Mouse (Mus musculus) MEL (cell line): ENCODE data around the gene Gm12569. TPM values are rescaled to one million over a fixed set of nuclear protein-coding genes. Genes with fewer than 3 reads are reported as not detected.

ENCODE experiments used
- DNase-seq: peaks from one replicate; pipeline ENCODE4 v3.0.0; 2011; ENCODE audit warnings: low read depth, low spot score
- H3K27ac ChIP-seq: 2 replicates; pipeline ENCODE4 v1.5.1; 2012; ENCODE audit warnings: low read depth, mild to moderate bottlenecking, control low read depth, low read length, moderate library complexity; ENCODE audit not compliant: control insufficient read depth
- H3K27me3 ChIP-seq, 2 experiments: fragments of 150-350 bp in 1 of 2; sonication (generic) in 1 of 2; 2 replicates each; pipeline ENCODE4 v1.6.1; 2012; ENCODE audit warnings: low read length in 2 of 2, mild to moderate bottlenecking in 2 of 2, improper control_type of control experiment in 1 of 2, moderate library complexity in 1 of 2; ENCODE audit not compliant: insufficient read depth in 2 of 2, control insufficient read depth in 1 of 2
- H3K36me3 ChIP-seq, 2 experiments: 2 replicates each; pipeline ENCODE4 v1.6.1; 2012 to 2014; ENCODE audit warnings: low read length in 2 of 2, improper control_type of control experiment in 1 of 2, inconsistent platforms in 1 of 2, mild to moderate bottlenecking in 1 of 2; ENCODE audit not compliant: insufficient read depth in 2 of 2, control insufficient read depth in 1 of 2
- H3K4me1 ChIP-seq, 2 experiments: fragments of 150-350 bp in 1 of 2; sonication (generic) in 1 of 2; 2 replicates each; pipeline ENCODE4 v1.6.1; 2012; ENCODE audit warnings: low read length in 2 of 2, improper control_type of control experiment in 1 of 2, mild to moderate bottlenecking in 1 of 2; ENCODE audit not compliant: insufficient read depth in 2 of 2, control insufficient read depth in 1 of 2
- H3K4me3 ChIP-seq, 2 experiments: fragments of 150-350 bp in 1 of 2; sonication (generic) in 1 of 2; 2 replicates each; pipeline ENCODE4 v1.5.1; 2012; ENCODE audit warnings: low read depth in 2 of 2, low read length in 2 of 2, mild to moderate bottlenecking in 2 of 2, moderate library complexity in 2 of 2, control low read depth in 1 of 2, improper control_type of control experiment in 1 of 2; ENCODE audit not compliant: control insufficient read depth in 1 of 2, insufficient read depth in 1 of 2
- H3K79me2 ChIP-seq: 2 replicates; pipeline ENCODE4 v1.6.1; 2012; ENCODE audit warnings: mild to moderate bottlenecking, low read length, moderate library complexity; ENCODE audit not compliant: control insufficient read depth, poor library complexity, insufficient read depth
- H3K9ac ChIP-seq: 2 replicates; pipeline ENCODE4 v1.6.1; 2012; ENCODE audit warnings: low read depth, mild to moderate bottlenecking, control low read depth, low read length, moderate library complexity; ENCODE audit not compliant: control insufficient read depth, poor library complexity, severe bottlenecking
- H3K9me3 ChIP-seq: fragments of 150-350 bp; sonication (generic); replicated peaks from 2 replicates; pipeline ENCODE4 v1.6.1; 2012; ENCODE audit warnings: mild to moderate bottlenecking, low read length, improper control_type of control experiment, moderate library complexity; ENCODE audit not compliant: insufficient read depth
- CTCF ChIP-seq, 3 experiments: IDR thresholded peaks in 2 of 3; conservative IDR thresholded peaks in 1 of 3; 2 replicates each; pipeline ENCODE4 v1.5.1; 2011 to 2012; ENCODE audit warnings: low read length in 3 of 3, low read depth in 2 of 3, mild to moderate bottlenecking in 2 of 3, improper control_type of control experiment in 1 of 3, inconsistent platforms in 1 of 3, mixed read lengths in 1 of 3, moderate library complexity in 1 of 3; ENCODE audit not compliant: control insufficient read depth in 1 of 3, insufficient read depth in 1 of 3, poor library complexity in 1 of 3, severe bottlenecking in 1 of 3
- E2F4 ChIP-seq: IDR thresholded peaks from 2 replicates; pipeline ENCODE4 v1.6.1; 2011; ENCODE audit warnings: low read depth, low read length, improper control_type of control experiment, borderline replicate concordance
- ETS1 ChIP-seq: IDR thresholded peaks from 2 replicates; pipeline ENCODE4 v1.6.1; 2012; ENCODE audit warnings: low read depth, mild to moderate bottlenecking, inconsistent platforms, low read length, improper control_type of control experiment, moderate library complexity
- GATA1 ChIP-seq: IDR thresholded peaks from 2 replicates; pipeline ENCODE4 v1.6.1; 2011; ENCODE audit warnings: low read depth, low read length, improper control_type of control experiment
- HCFC1 ChIP-seq: IDR thresholded peaks from 2 replicates; pipeline ENCODE4 v1.6.1; 2012; ENCODE audit warnings: low read depth, mild to moderate bottlenecking, inconsistent platforms, low read length, improper control_type of control experiment, moderate library complexity
- KAT2A ChIP-seq: conservative IDR thresholded peaks from 2 replicates; pipeline ENCODE4 v1.6.1; 2012; ENCODE audit warnings: low read depth, low read length, improper control_type of control experiment, inconsistent platforms
- MAZ ChIP-seq: IDR thresholded peaks from 2 replicates; pipeline ENCODE4 v1.6.1; 2012; ENCODE audit warnings: low read depth, mild to moderate bottlenecking, inconsistent platforms, low read length, improper control_type of control experiment
- MXI1 ChIP-seq: IDR thresholded peaks from 2 replicates; pipeline ENCODE4 v1.6.1; 2011; ENCODE audit warnings: mild to moderate bottlenecking, low read depth, low read length, improper control_type of control experiment
- MYB ChIP-seq: IDR thresholded peaks from 2 replicates; pipeline ENCODE4 v1.6.1; 2011; ENCODE audit warnings: mild to moderate bottlenecking, low read depth, low read length, improper control_type of control experiment
- POLR2A ChIP-seq, 2 experiments: IDR thresholded peaks; 2 replicates each; pipeline ENCODE4 v1.6.1; 2011 to 2012; ENCODE audit warnings: low read length in 2 of 2, mild to moderate bottlenecking in 2 of 2, control low read depth in 1 of 2, improper control_type of control experiment in 1 of 2, low read depth in 1 of 2, moderate library complexity in 1 of 2; ENCODE audit not compliant: control insufficient read depth in 1 of 2, insufficient read depth in 1 of 2, poor library complexity in 1 of 2
- POLR2AphosphoS2 ChIP-seq: IDR thresholded peaks from 2 replicates; pipeline ENCODE4 v1.6.1; 2011; ENCODE audit warnings: low read length, improper control_type of control experiment
- RCOR1 ChIP-seq: IDR thresholded peaks from 2 replicates; pipeline ENCODE4 v1.6.1; 2012; ENCODE audit warnings: low read depth, mild to moderate bottlenecking, inconsistent platforms, low read length, improper control_type of control experiment
- SIN3A ChIP-seq: IDR thresholded peaks from 2 replicates; pipeline ENCODE4 v1.6.1; 2012; ENCODE audit warnings: low read length, improper control_type of control experiment, inconsistent platforms
- TAL1 ChIP-seq: IDR thresholded peaks from 2 replicates; pipeline ENCODE4 v1.6.1; 2012; ENCODE audit warnings: mild to moderate bottlenecking, inconsistent platforms, low read length, moderate library complexity, mixed read lengths
- TBP ChIP-seq: IDR thresholded peaks from 2 replicates; pipeline ENCODE4 v1.8.0; 2011; ENCODE audit warnings: low read depth, low read length, improper control_type of control experiment
- USF1 ChIP-seq: IDR thresholded peaks from 2 replicates; pipeline ENCODE4 v1.6.1; 2014; ENCODE audit warnings: low read depth, mild to moderate bottlenecking, inconsistent platforms, low read length, improper control_type of control experiment, moderate library complexity
- ZMIZ1 ChIP-seq: IDR thresholded peaks from 2 replicates; pipeline ENCODE4 v1.6.1; 2012; ENCODE audit warnings: low read depth, mild to moderate bottlenecking, inconsistent platforms, low read length, improper control_type of control experiment, moderate library complexity
- polyA plus RNA-seq, 2 experiments: library from polyadenylated mRNA; stranded (reverse) in 1 of 2; unstranded in 1 of 2; fragments of >175 nt in 1 of 2; fragments of >200 nt in 1 of 2; gene quantifications; 2 replicates each; pipeline versions ENCODE4 v1.2.1 to v1.2.4; 2012; ENCODE audit warnings: low replicate concordance in 2 of 2, low read depth in 1 of 2; ENCODE audit not compliant: insufficient read length in 2 of 2, insufficient read depth in 1 of 2, missing spikeins in 1 of 2
- total RNA-seq: library from RNA; depleted of rRNA; stranded (reverse); fragments of 300-350 nt; gene quantifications from 2 replicates; pipeline ENCODE4 v1.2.3, GENCODE M21; 2012

Gene Gm12569
- total and polyA plus RNA-seq, 3 experiments: not detected

GRCm38 (mm10) chr11:51211426-51211825 is 8.8 kb upstream of the Gm12569 start:
- no peak overlapping the region for H3K27ac ChIP-seq
- no peaks in the 10 kb centered on the region for H3K4me1 ChIP-seq
- no peak for DNase-seq
- H3K36me3 ChIP-seq: no peaks in the 10 kb centered on the region
- no peaks in the 10 kb centered on the region for H3K9me3 ChIP-seq
- no peaks in the 10 kb centered on the region for H3K79me2 ChIP-seq
- no peak overlapping the region for H3K9ac ChIP-seq
- no peaks in the 10 kb centered on the region for H3K27me3 ChIP-seq
- TF ChIP-seq E2F4 (no peak), MYB (no peak), TBP (no peak)
- H3K4me3 ChIP-seq: no peak overlapping the region

DNA sequence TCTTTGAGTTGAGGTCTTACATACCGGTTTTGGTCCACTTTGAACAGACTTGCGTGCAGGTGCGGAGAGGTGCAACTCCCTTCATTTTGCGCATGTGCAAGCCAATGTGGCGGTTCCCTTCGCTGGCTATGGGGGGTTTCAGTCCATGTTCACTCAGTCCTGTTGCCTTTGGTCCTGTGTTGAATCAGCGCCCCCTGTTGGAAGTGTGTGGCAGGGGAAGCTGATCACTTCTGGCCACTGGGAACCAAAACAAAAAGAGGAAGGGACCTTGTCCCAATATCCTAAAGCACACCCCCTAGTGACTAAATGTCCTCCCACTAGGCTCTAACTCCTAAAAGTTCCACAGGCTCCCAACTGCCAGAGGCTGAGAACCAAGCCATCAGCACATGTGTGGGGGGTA is 6.3 kb upstream of the Gm12569 start:
- Histone ChIP-seq H3K9ac (no peak overlapping the region), H3K27me3 (no peaks in the 10 kb centered on the region), H3K79me2 (no peaks in the 10 kb centered on the region), H3K4me3 (no peak overlapping the region), H3K9me3 (no peaks in the 10 kb centered on the region), H3K36me3 (no peaks in the 10 kb centered on the region), H3K27ac (no peak overlapping the region), H3K4me1 (no peaks in the 10 kb centered on the region)
- DNase-seq: no peak
- TF ChIP-seq TAL1 (no peak), USF1 (no peak), GATA1 (no peak), KAT2A (no peak), MAZ (no peak), ETS1 (no peak), MYB (no peak), CTCF (IDR thresholded peaks at IDR 0.05 in 2 of 3, conservative IDR thresholded peaks at IDR 0.05 in 1 of 3; ENCODE audit: control insufficient read depth in 1 of 3, insufficient read depth in 1 of 3, low read depth in 2 of 3, low read length in 3 of 3, poor library complexity in 1 of 3, severe bottlenecking in 1 of 3) (peak in 1 of 3 experiments; percentile 1; a peak in 1 of 6 replicates)

DNA sequence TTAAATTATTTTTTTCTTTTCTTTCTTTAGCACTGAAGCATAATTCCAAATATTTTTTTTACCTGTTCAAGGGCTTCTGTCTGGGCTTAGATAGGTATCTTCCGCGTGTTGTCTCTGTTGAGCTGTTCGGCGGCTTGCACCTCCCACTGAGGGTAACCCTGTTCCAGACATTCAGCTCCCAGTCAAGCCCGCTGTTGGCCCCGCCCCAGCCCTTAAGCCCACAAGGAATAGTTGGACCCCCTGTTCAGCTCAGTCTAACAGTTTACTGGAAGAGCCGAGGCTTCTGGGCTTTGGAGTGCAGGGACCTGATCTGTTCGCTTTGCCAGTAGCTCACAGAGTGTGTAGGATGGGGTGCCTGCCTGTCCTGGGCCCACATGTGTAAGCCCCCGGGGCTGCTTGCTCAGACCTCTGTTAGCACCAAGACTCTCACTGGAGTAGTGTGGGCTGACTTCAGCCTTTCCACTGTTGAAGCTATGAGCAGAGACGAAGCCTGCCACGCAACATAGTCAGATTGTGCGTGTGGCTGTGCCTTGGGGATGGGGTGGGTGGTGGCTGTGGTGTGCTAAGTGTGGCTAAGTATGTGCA is 785 bp upstream of the Gm12569 start:
- no peaks in the 10 kb centered on the region for H3K79me2 ChIP-seq
- H3K4me3 ChIP-seq: no peak overlapping the region
- no peak overlapping the region for H3K9ac ChIP-seq
- TF ChIP-seq SIN3A (no peak), RCOR1 (no peak), MXI1 (no peak), ZMIZ1 (no peak), POLR2A (IDR thresholded peaks at IDR 0.05; ENCODE audit: control insufficient read depth in 1 of 2, insufficient read depth in 1 of 2, low read depth in 1 of 2, low read length in 2 of 2, poor library complexity in 1 of 2) (no peak), ETS1 (no peak), POLR2AphosphoS2 (no peak), HCFC1 (no peak)
- H3K27me3 ChIP-seq: no peaks in the 10 kb centered on the region
- no peaks in the 10 kb centered on the region for H3K36me3 ChIP-seq
- DNase-seq: no peak
- H3K27ac ChIP-seq: no peak overlapping the region
- H3K9me3 ChIP-seq: no peaks in the 10 kb centered on the region
- H3K4me1 ChIP-seq: no peaks in the 10 kb centered on the region
